Comparison of ENCODE assay signal across 17 mouse cellular contexts in genomic region chr2:38782731-38783130, GRCm38 (mm10).
DNase-seq lines count a peak whose midpoint lies in the region; ATAC-seq and TF ChIP-seq lines count a peak whose summit lies in the region.
"Had no signal": no experiment of that assay in that cellular context is flagged by ENCODE, and none has a peak within 500 bp of the region (broad histone marks: within the 10 kb centered on the region; RNA-seq: fewer than 3 reads in every experiment).

No protein-coding gene starts in this region.

- no peaks in the 10 kb centered on the region for H3K27me3 ChIP-seq in forebrain, embryonic 11.5 days (ENCODE audit: control insufficient read depth, insufficient read depth, low read length)
- no peaks in the 10 kb centered on the region for H3K27me3 ChIP-seq in forebrain, embryonic 12.5 days
- H3K27me3 ChIP-seq in liver, embryonic 11.5 days (replicated peaks; ENCODE audit: control insufficient read depth, insufficient read depth, low read length), result no peaks in the 10 kb centered on the region
- H3K27me3 ChIP-seq in liver, embryonic 12.5 days (replicated peaks), result no peaks in the 10 kb centered on the region
- no peaks in the 10 kb centered on the region for H3K27me3 ChIP-seq in embryonic facial prominence, embryonic 12.5 days
- no peaks in the 10 kb centered on the region for H3K27me3 ChIP-seq in liver, embryonic 14.5 days (ENCODE audit: control insufficient read depth, insufficient read depth, low read length)
- H3K27me3 ChIP-seq: heart, embryonic 15.5 days; stomach, embryonic 15.5 days had no signal

- ATAC-seq in forebrain, embryonic 11.5 days (replicated peaks; ENCODE audit: low FRiP score), result no peak
- ATAC-seq in forebrain, embryonic 12.5 days (ENCODE audit: low FRiP score), result no peak
- ATAC-seq in liver, embryonic 11.5 days (replicated peaks; ENCODE audit: low FRiP score), result no peak
- ATAC-seq in liver, embryonic 12.5 days, result no peak
- ATAC-seq in embryonic facial prominence, embryonic 12.5 days (ENCODE audit: insufficient number of reproducible peaks, insufficient read depth, low FRiP score, low TSS enrichment), result no peak
- ATAC-seq in liver, embryonic 14.5 days (ENCODE audit: insufficient read depth), result no peak
- ATAC-seq in megakaryocyte progenitor cell, adult 5-6 weeks (replicated peaks; ENCODE audit: poor library complexity), result no peak
- ATAC-seq: lung, postnatal 0 days had no signal

- no peak overlapping the region for H3K9ac ChIP-seq in forebrain, embryonic 11.5 days (ENCODE audit: low read length)
- H3K9ac ChIP-seq in forebrain, embryonic 12.5 days, result no peak overlapping the region
- H3K9ac ChIP-seq in liver, embryonic 11.5 days (ENCODE audit: low read depth, low read length), result no peak overlapping the region
- no peak overlapping the region for H3K9ac ChIP-seq in liver, embryonic 12.5 days
- H3K9ac ChIP-seq in embryonic facial prominence, embryonic 12.5 days, result no peak overlapping the region
- no peak overlapping the region for H3K9ac ChIP-seq in liver, embryonic 14.5 days (replicated peaks)
- H3K9ac ChIP-seq: heart, embryonic 15.5 days; stomach, embryonic 15.5 days had no signal

- no peak overlapping the region for H3K27ac ChIP-seq in forebrain, embryonic 11.5 days (ENCODE audit: low read depth, low read length)
- no peak overlapping the region for H3K27ac ChIP-seq in forebrain, embryonic 12.5 days
- no peak overlapping the region for H3K27ac ChIP-seq in liver, embryonic 11.5 days (ENCODE audit: low read depth, low read length)
- H3K27ac ChIP-seq in liver, embryonic 12.5 days, result no peak overlapping the region
- H3K27ac ChIP-seq in embryonic facial prominence, embryonic 12.5 days, result no peak overlapping the region
- H3K27ac ChIP-seq in liver, embryonic 14.5 days, result no peak overlapping the region
- H3K27ac ChIP-seq: heart, embryonic 15.5 days; left cerebral cortex, adult 2 months; stomach, embryonic 15.5 days had no signal

- 0% methylated on average over 1 of the region's 1 CpGs for WGBS in forebrain, embryonic 11.5 days
- WGBS in forebrain, embryonic 12.5 days, result 0% methylated on average over 1 of the region's 1 CpGs
- 21% methylated on average over 1 of the region's 1 CpGs for WGBS in liver, embryonic 11.5 days
- WGBS in liver, embryonic 12.5 days (ENCODE audit: insufficient replicate concordance), result 45% methylated on average over 1 of the region's 1 CpGs
- WGBS in embryonic facial prominence, embryonic 12.5 days, result 8% methylated on average over 1 of the region's 1 CpGs
- WGBS in liver, embryonic 14.5 days (ENCODE audit: insufficient replicate concordance), result 39% methylated on average over 1 of the region's 1 CpGs

- H3K4me1 ChIP-seq in forebrain, embryonic 11.5 days (replicated peaks; ENCODE audit: control insufficient read depth, insufficient read depth, low read length), result peaks cover 10% of the 10 kb centered on the region
- peaks cover 28% of the 10 kb centered on the region for H3K4me1 ChIP-seq in forebrain, embryonic 12.5 days
- peaks cover 4% of the 10 kb centered on the region for H3K4me1 ChIP-seq in liver, embryonic 11.5 days (replicated peaks; ENCODE audit: control insufficient read depth, insufficient read depth, low read length)
- H3K4me1 ChIP-seq in liver, embryonic 12.5 days, result peaks cover 16% of the 10 kb centered on the region
- H3K4me1 ChIP-seq in embryonic facial prominence, embryonic 12.5 days, result peaks cover 20% of the 10 kb centered on the region
- peaks cover 0 to 9% of the 10 kb centered on the region in 2 experiments; a peak in 2 of 4 replicates for H3K4me1 ChIP-seq in liver, embryonic 14.5 days (replicated peaks; ENCODE audit: control insufficient read depth in 2 of 2, insufficient read depth in 2 of 2, low read length in 1 of 2)
- H3K4me1 ChIP-seq: stomach, embryonic 15.5 days had no signal

- no peak for DNase-seq in forebrain, embryonic 11.5 days (ENCODE audit: low spot score)
- no peak for DNase-seq in liver, embryonic 11.5 days (ENCODE audit: low spot score)
- DNase-seq in liver, embryonic 14.5 days (ENCODE audit: low read depth in 3 of 3, low spot score in 3 of 3), result no peak
- DNase-seq in adrenal gland, adult 8-10 months, result no peak
- DNase-seq: cerebellum, adult 2 months; gastrocnemius, postnatal 36 days; kidney, adult 18-20 months; right cerebral cortex, postnatal 14 days; thymus, adult 2 months had no signal

- no peak for TF ChIP-seq EP300 in liver, embryonic 14.5 days (IDR thresholded peaks at IDR 0.05; ENCODE audit: low read depth)

- H3K4me2 ChIP-seq in forebrain, embryonic 11.5 days (ENCODE audit: low read depth, low read length, severe bottlenecking), result peak overlapping the region; percentile 37; the same call in 1 of the 2 replicates
- no peak overlapping the region for H3K4me2 ChIP-seq in forebrain, embryonic 12.5 days
- peak overlapping the region; percentile 16; the same call in 1 of the 2 replicates for H3K4me2 ChIP-seq in liver, embryonic 11.5 days
- H3K4me2 ChIP-seq in liver, embryonic 12.5 days, result no peak overlapping the region
- H3K4me2 ChIP-seq in embryonic facial prominence, embryonic 12.5 days (replicated peaks), result peak overlapping the region; percentile 21; the same call in 1 of the 2 replicates
- peak overlapping the region; percentile 8; the same call in 1 of the 2 replicates for H3K4me2 ChIP-seq in liver, embryonic 14.5 days (ENCODE audit: low read depth)
- H3K4me2 ChIP-seq: heart, embryonic 15.5 days; stomach, embryonic 15.5 days had no signal

- no peaks in the 10 kb centered on the region for H3K36me3 ChIP-seq in forebrain, embryonic 11.5 days (ENCODE audit: control insufficient read depth, insufficient read depth, low read length)
- H3K36me3 ChIP-seq in forebrain, embryonic 12.5 days (replicated peaks), result no peaks in the 10 kb centered on the region
- H3K36me3 ChIP-seq in liver, embryonic 11.5 days (ENCODE audit: control insufficient read depth, insufficient read depth, low read length), result no peaks in the 10 kb centered on the region
- H3K36me3 ChIP-seq in liver, embryonic 12.5 days, result no peaks in the 10 kb centered on the region
- no peaks in the 10 kb centered on the region for H3K36me3 ChIP-seq in embryonic facial prominence, embryonic 12.5 days
- H3K36me3 ChIP-seq in liver, embryonic 14.5 days (replicated peaks; ENCODE audit: control insufficient read depth, insufficient read depth, low read depth), result no peaks in the 10 kb centered on the region
- H3K36me3 ChIP-seq: heart, embryonic 15.5 days; stomach, embryonic 15.5 days had no signal

- no peaks in the 10 kb centered on the region for H3K9me3 ChIP-seq in forebrain, embryonic 11.5 days (ENCODE audit: control insufficient read depth, low read length)
- H3K9me3 ChIP-seq in forebrain, embryonic 12.5 days, result no peaks in the 10 kb centered on the region
- H3K9me3 ChIP-seq in liver, embryonic 11.5 days (ENCODE audit: control insufficient read depth, low read length), result no peaks in the 10 kb centered on the region
- no peaks in the 10 kb centered on the region for H3K9me3 ChIP-seq in liver, embryonic 12.5 days (replicated peaks)
- H3K9me3 ChIP-seq in embryonic facial prominence, embryonic 12.5 days, result no peaks in the 10 kb centered on the region
- no peaks in the 10 kb centered on the region for H3K9me3 ChIP-seq in liver, embryonic 14.5 days (ENCODE audit: control insufficient read depth, low read length)
- H3K9me3 ChIP-seq: heart, embryonic 15.5 days; stomach, embryonic 15.5 days had no signal

- TF ChIP-seq CTCF in liver, embryonic 14.5 days (IDR thresholded peaks at IDR 0.05; ENCODE audit: low read depth), result no peak

- H3K4me3 ChIP-seq in forebrain, embryonic 11.5 days (ENCODE audit: low read depth, low read length), result no peak overlapping the region
- H3K4me3 ChIP-seq in forebrain, embryonic 12.5 days (replicated peaks), result no peak overlapping the region
- no peak overlapping the region for H3K4me3 ChIP-seq in liver, embryonic 11.5 days (ENCODE audit: low read depth, low read length)
- no peak overlapping the region for H3K4me3 ChIP-seq in liver, embryonic 12.5 days
- H3K4me3 ChIP-seq in embryonic facial prominence, embryonic 12.5 days, result no peak overlapping the region
- no peak overlapping the region for H3K4me3 ChIP-seq in liver, embryonic 14.5 days (ENCODE audit: insufficient read depth in 1 of 2, low read depth in 2 of 2, low read length in 2 of 2)
- H3K4me3 ChIP-seq: heart, embryonic 15.5 days; left cerebral cortex, adult 2 months; stomach, embryonic 15.5 days had no signal

Comparison
In these comparisons a context has a peak if more than half of its experiments do, and no peak if none do; other contexts are left out.
1. H3K4me2 ChIP-seq: peak in forebrain, embryonic 11.5 days (single experiment), liver, embryonic 11.5 days (single experiment), embryonic facial prominence, embryonic 12.5 days (single experiment) and liver, embryonic 14.5 days (single experiment); none in forebrain, embryonic 12.5 days (single experiment) and liver, embryonic 12.5 days (single experiment).